Mouse (Mus musculus) ES-E14 (cell line): ENCODE measurements around the gene BC107364.

Source experiments
- CHD2 ChIP-seq: IDR thresholded peaks from 2 replicates; pipeline ENCODE4 v1.6.1; 2014; ENCODE audit warnings: mild to moderate bottlenecking, low read depth, low read length, inconsistent platforms
- ZC3H11A ChIP-seq: IDR thresholded peaks from 2 replicates; pipeline ENCODE4 v1.6.1; 2012; ENCODE audit warnings: low read depth, mild to moderate bottlenecking, inconsistent platforms, low read length, borderline replicate concordance
- ZNF384 ChIP-seq: IDR thresholded peaks from 2 replicates; pipeline ENCODE4 v1.6.1; 2012; ENCODE audit warnings: low read depth, low read length, inconsistent platforms

DNA sequence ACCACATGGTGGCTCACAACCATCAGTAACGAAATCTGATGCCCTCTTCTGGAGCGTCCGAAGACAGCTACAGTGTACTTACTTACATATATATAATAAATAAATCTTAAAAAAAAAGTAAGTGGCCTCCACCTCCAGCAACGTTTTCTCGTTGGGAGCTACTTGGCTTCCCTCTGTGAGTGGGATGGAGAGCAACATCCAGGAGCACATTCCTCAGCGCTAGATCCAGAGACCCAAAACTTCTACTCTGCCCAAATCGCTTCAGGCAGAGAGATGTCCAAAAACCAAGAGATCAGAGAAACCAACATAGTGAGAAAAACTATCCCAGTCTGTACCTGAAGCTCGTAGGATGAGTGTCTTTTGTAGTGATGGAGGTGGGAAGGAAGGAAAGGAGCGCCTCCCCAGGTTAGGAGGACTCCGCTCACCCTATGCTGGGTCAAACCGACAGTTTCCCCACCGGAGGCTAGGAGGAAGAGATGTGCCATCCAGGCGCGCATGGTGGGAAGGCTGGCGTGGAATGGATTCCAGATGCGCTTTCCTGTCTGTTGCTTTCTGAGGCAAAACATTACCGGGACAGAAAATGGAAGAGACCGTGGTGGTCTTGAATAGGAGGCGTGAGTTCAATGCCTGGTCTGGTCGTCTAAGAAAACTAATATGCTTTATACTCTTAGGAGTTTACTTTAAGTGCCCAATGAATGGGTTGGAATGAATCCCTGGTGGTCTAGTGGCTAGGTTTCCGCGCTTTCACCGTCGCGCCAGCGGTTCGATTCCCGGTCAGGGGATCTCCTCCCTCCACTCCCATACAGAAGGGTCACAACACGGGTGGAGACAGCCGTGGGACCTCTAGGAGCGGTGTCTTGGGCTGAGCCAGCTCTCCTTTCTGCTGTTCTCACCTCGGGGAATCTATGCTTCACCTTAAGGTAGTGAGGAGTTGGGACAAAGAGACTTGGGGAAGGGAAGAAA, 46.3 kb downstream of the BC107364 start:
- TF ChIP-seq ZNF384 (no peak), CHD2 (no peak), ZC3H11A (no peak)
